Mouse (Mus musculus) myocyte (in vitro differentiated cells): ENCODE measurements at regions not wholly inside any gene's neighbourhood (a gene's known extent, or its start where the extent isn't known, plus 50 kb on each side); places are given as distances from the start of the nearest gene placed in this dataset.

Source experiments
- H3K27me3 ChIP-seq: one replicate; pipeline ENCODE4 v1.6.1; 2011; ENCODE audit not compliant: control insufficient read depth, insufficient read depth, insufficient read length
- H3K36me3 ChIP-seq: one replicate; pipeline ENCODE4 v1.6.1; 2011; ENCODE audit not compliant: control insufficient read depth, insufficient read depth
- H3K4me2 ChIP-seq: one replicate; pipeline ENCODE4 v1.6.1; 2011; ENCODE audit warnings: low read depth, control low read depth
- H3K4me3 ChIP-seq: one replicate; pipeline ENCODE4 v1.5.1; 2011; ENCODE audit warnings: mild to moderate bottlenecking, control low read depth, moderate library complexity
- H3K79me2 ChIP-seq: one replicate; pipeline ENCODE4 v1.6.1; 2011; ENCODE audit not compliant: control insufficient read depth, insufficient read depth
- H3ac ChIP-seq: one replicate; pipeline ENCODE4 v1.6.1; 2011; ENCODE audit not compliant: control insufficient read depth, insufficient read length
- CEBPB ChIP-seq: IDR thresholded peaks from 2 replicates; pipeline ENCODE4 v1.6.1; 2011; ENCODE audit warnings: mild to moderate bottlenecking, moderate library complexity; ENCODE audit not compliant: poor library complexity, insufficient read depth, severe bottlenecking
- E2F4 ChIP-seq: IDR thresholded peaks from one replicate; pipeline ENCODE4 v1.6.1; 2011; ENCODE audit warnings: mild to moderate bottlenecking, control low read depth, moderate library complexity; ENCODE audit not compliant: insufficient read depth
- MAX ChIP-seq: IDR thresholded peaks from one replicate; pipeline ENCODE4 v1.6.1; 2011; ENCODE audit warnings: low read depth, mild to moderate bottlenecking, control low read depth
- MYOD1 ChIP-seq, 3 experiments: IDR thresholded peaks; one replicate each; pipeline ENCODE4 v1.6.1; 2011; ENCODE audit warnings: control low read depth in 2 of 3, low read depth in 2 of 3, mild to moderate bottlenecking in 2 of 3, moderate library complexity in 1 of 3; ENCODE audit not compliant: insufficient read length in 2 of 3, control insufficient read depth in 1 of 3
- MYOG ChIP-seq, 3 experiments: IDR thresholded peaks; one replicate each; pipeline ENCODE4 v1.6.1; 2011; ENCODE audit warnings: control low read depth in 2 of 3, low read depth in 2 of 3, mild to moderate bottlenecking in 2 of 3; ENCODE audit not compliant: insufficient read length in 2 of 3, control insufficient read depth in 1 of 3, insufficient read depth in 1 of 3
- POLR2A ChIP-seq: IDR thresholded peaks from one replicate; pipeline ENCODE4 v1.6.1; 2011; ENCODE audit warnings: low read depth, mild to moderate bottlenecking, control low read depth, moderate library complexity; ENCODE audit not compliant: insufficient read length
- POLR2AphosphoS2 ChIP-seq: IDR thresholded peaks from one replicate; pipeline ENCODE4 v1.6.1; 2011; ENCODE audit warnings: low read depth, control low read depth; ENCODE audit not compliant: insufficient read length
- REST ChIP-seq: IDR thresholded peaks from one replicate; pipeline ENCODE4 v1.6.1; 2011; ENCODE audit warnings: mild to moderate bottlenecking, control low read depth, moderate library complexity; ENCODE audit not compliant: insufficient read depth, insufficient read length
- SRF ChIP-seq: IDR thresholded peaks from one replicate; pipeline ENCODE4 v1.6.1; 2011; ENCODE audit warnings: low read depth; ENCODE audit not compliant: control insufficient read depth, insufficient read length
- TCF12 ChIP-seq: IDR thresholded peaks from one replicate; pipeline ENCODE4 v1.6.1; 2011; ENCODE audit warnings: mild to moderate bottlenecking, control low read depth; ENCODE audit not compliant: poor library complexity, insufficient read depth, severe bottlenecking
- TCF3 ChIP-seq: IDR thresholded peaks from one replicate; pipeline ENCODE4 v1.6.1; 2011; ENCODE audit warnings: low read depth, control low read depth; ENCODE audit not compliant: insufficient read length
- USF1 ChIP-seq: IDR thresholded peaks from one replicate; pipeline ENCODE4 v1.6.1; 2011; ENCODE audit warnings: low read depth, mild to moderate bottlenecking, control low read depth, moderate library complexity

DNA sequence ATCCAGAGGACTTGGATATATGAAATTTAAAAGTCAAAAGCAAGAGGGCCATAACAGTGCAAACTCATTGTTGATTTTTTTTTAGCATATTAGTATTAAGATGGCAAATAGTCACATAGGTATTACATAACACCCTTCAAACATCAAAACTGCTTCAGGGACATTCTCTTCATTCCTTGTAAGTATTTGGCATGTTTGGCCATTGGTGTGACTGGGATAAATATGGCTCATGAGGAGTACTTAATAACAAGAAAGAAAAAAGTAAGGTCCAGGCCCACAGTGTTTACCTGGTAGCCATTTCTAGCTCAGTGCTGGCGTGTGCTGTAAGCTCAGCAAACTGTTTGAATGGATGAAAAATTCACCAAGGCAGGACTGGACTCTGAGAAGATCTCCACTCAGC is 67.4 kb upstream of the Abca1 start:
- peak overlapping the region; percentile 26 for H3K4me2 ChIP-seq
- no peak for TF ChIP-seq CEBPB
- TF ChIP-seq MAX = no peak
- TF ChIP-seq E2F4 = no peak
- no peak for TF ChIP-seq POLR2AphosphoS2
- TF ChIP-seq TCF12 = no peak
- no peak for TF ChIP-seq SRF
- TF ChIP-seq MYOG (IDR thresholded peaks at IDR 0.05; ENCODE audit: control insufficient read depth in 1 of 3, insufficient read depth in 1 of 3, insufficient read length in 2 of 3, low read depth in 2 of 3) = no peak
- no peak for TF ChIP-seq MYOD1 (IDR thresholded peaks at IDR 0.05; ENCODE audit: control insufficient read depth in 1 of 3, insufficient read length in 2 of 3, low read depth in 2 of 3)
- no peak for TF ChIP-seq USF1
- no peaks in the 10 kb centered on the region for H3K36me3 ChIP-seq
- no peaks in the 10 kb centered on the region for H3K27me3 ChIP-seq
- no peaks in the 10 kb centered on the region for H3K79me2 ChIP-seq
- no peak overlapping the region for H3ac ChIP-seq
- H3K4me3 ChIP-seq = no peak overlapping the region

DNA sequence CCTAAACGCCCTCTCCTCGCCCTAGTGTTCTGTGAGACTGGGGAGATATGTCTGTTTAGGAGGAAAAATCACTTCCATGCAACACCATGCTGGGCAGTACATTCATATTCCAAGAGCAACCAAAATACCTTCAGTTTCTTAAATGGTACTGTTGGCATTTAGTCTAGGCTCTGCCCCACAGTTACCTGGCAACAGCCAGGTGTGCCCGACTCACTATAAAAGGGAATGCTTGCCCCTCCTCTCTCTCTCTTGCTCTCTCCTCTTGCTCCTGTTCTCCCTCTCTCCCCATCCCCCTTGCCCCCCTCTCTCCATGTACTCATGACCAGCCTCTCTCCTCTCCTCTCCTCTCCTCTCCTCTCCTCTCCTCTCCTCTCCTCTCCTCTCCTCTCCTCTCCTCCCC is 66.7 kb upstream of the Abca1 start:
- H3K4me2 ChIP-seq = no peak overlapping the region
- TF ChIP-seq CEBPB (no peak), POLR2AphosphoS2 (no peak), MYOG (IDR thresholded peaks at IDR 0.05; ENCODE audit: control insufficient read depth in 1 of 3, insufficient read depth in 1 of 3, insufficient read length in 2 of 3, low read depth in 2 of 3) (no peak), REST (no peak), TCF12 (no peak), USF1 (no peak), TCF3 (no peak), E2F4 (no peak), SRF (no peak), MAX (no peak), MYOD1 (IDR thresholded peaks at IDR 0.05; ENCODE audit: control insufficient read depth in 1 of 3, insufficient read length in 2 of 3, low read depth in 2 of 3) (no peak), POLR2A (no peak)

DNA sequence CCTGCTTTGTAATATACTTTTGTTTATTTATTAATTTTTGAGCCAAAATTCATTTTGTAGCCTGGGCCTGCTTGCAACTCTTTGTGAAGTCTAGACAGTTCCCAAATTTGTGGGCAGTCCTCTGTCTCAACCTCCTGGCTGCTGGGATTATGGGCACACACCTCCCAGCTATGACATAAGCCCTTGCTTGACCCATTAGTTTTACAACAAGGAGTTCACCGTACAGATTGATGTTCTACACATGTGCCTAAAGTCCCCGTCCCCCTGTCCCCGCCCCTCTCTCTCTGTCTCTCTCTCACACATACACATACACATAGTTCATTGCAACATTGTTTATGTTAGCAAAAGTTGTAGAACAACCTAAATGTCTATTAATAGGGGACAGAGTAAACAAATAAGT is 63.7 kb upstream of the Abca1 start:
- H3K4me2 ChIP-seq = no peak overlapping the region
- no peaks in the 10 kb centered on the region for H3K36me3 ChIP-seq
- TF ChIP-seq SRF = no peak
- no peak for TF ChIP-seq MYOD1 (IDR thresholded peaks at IDR 0.05; ENCODE audit: control insufficient read depth in 1 of 3, insufficient read length in 2 of 3, low read depth in 2 of 3)
- no peak for TF ChIP-seq MAX
- H3K27me3 ChIP-seq = no peaks in the 10 kb centered on the region
- no peak overlapping the region for H3K4me3 ChIP-seq
- no peak overlapping the region for H3ac ChIP-seq
- no peaks in the 10 kb centered on the region for H3K79me2 ChIP-seq

More for the DNA sequence above, 66.7 kb upstream of the Abca1 start:
- Histone ChIP-seq H3ac (no peak overlapping the region), H3K36me3 (no peaks in the 10 kb centered on the region), H3K79me2 (no peaks in the 10 kb centered on the region), H3K27me3 (no peaks in the 10 kb centered on the region), H3K4me3 (no peak overlapping the region)

DNA sequence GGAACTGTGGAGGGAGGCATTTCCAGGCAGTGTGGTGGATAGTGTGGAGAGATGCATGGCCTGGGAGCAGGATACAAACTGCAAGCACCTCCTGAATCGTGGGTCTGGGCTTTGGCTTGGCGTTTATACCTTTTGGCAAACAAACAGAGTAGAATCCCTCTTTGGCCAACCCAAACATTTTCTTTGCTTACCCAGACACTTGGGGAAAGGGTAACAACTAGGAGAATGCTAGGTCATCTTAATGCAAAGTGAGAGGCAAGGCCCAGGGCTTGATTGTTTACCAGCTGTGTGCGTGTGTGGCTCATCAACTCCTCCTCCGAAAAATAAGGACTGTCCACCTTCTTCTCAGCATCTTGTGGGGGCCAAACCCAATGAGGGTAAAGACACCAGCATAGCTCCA is 61.1 kb upstream of the Abca1 start:
- Histone ChIP-seq H3K4me2 (no peak overlapping the region), H3ac (no peak overlapping the region), H3K4me3 (no peak overlapping the region), H3K27me3 (no peaks in the 10 kb centered on the region), H3K36me3 (no peaks in the 10 kb centered on the region), H3K79me2 (no peaks in the 10 kb centered on the region)
- TF ChIP-seq CEBPB = no peak
- no peak for TF ChIP-seq MAX
- TF ChIP-seq POLR2A = no peak
- TF ChIP-seq REST = no peak
- TF ChIP-seq TCF3 = no peak

DNA sequence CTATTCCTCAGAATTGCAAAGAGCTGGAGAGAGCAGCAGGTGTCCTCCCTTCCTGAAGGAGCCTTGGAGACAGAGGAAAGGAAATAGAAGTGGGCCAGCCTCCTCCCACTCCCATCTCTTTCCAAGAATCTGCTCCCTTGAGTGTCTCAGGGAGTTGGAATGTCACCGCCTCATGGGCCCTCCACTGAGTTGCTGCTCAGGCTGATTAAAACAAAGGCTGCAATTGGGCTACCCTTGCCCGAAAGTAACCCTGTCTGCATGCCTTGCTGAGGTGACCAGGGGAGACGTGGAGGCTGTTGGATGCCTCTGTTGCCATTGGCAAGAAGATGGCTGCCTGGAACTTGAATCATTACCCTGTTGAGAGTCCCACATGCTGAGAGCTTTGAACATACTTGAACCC is 59.7 kb upstream of the Abca1 start:
- no peak overlapping the region for H3K4me2 ChIP-seq

More for the DNA sequence above, 59.7 kb upstream of the Abca1 start:
- Histone ChIP-seq H3K4me3 (no peak overlapping the region), H3ac (no peak overlapping the region), H3K79me2 (no peaks in the 10 kb centered on the region), H3K27me3 (no peaks in the 10 kb centered on the region), H3K36me3 (no peaks in the 10 kb centered on the region)
- TF ChIP-seq TCF3 (no peak), MYOG (IDR thresholded peaks at IDR 0.05; ENCODE audit: control insufficient read depth in 1 of 3, insufficient read depth in 1 of 3, insufficient read length in 2 of 3, low read depth in 2 of 3) (no peak), POLR2A (no peak), MYOD1 (IDR thresholded peaks at IDR 0.05; ENCODE audit: control insufficient read depth in 1 of 3, insufficient read length in 2 of 3, low read depth in 2 of 3) (no peak), MAX (no peak), CEBPB (no peak), REST (no peak)
